Mouse (Mus musculus) embryonic facial prominence, embryonic 12.5 days (tissue): Measurements from ENCODE around the gene Cdk18. TPM values are rescaled to one million over a fixed set of nuclear protein-coding genes. Genes with fewer than 3 reads are reported as not detected.

Experiments used
- ATAC-seq: fragments of 200-750 bp; cut with Nextera tagmentation; 2 replicates; pipeline ENCODE4 v1.8.0; 2017; ENCODE audit not compliant: insufficient number of reproducible peaks, insufficient read depth, low FRiP score, low TSS enrichment
- H3K27ac ChIP-seq: fragments of 300-500 bp; sonication (generic); 2 replicates; pipeline ENCODE4 v1.5.1; 2016; ENCODE audit warnings: mild to moderate bottlenecking
- H3K27me3 ChIP-seq: fragments of 300-500 bp; sonication (generic); 2 replicates; pipeline ENCODE4 v1.6.1; 2016; ENCODE audit warnings: mild to moderate bottlenecking, moderate library complexity
- H3K36me3 ChIP-seq: fragments of 300-500 bp; sonication (generic); 2 replicates; pipeline ENCODE4 v1.6.1; 2016; ENCODE audit warnings: mild to moderate bottlenecking
- H3K4me1 ChIP-seq: fragments of 300-500 bp; sonication (generic); 2 replicates; pipeline ENCODE4 v1.6.1; 2016
- H3K4me2 ChIP-seq: fragments of 300-500 bp; sonication (generic); replicated peaks from 2 replicates; pipeline ENCODE4 v1.6.1; 2016; ENCODE audit warnings: mild to moderate bottlenecking, moderate library complexity
- H3K4me3 ChIP-seq: fragments of 300-500 bp; sonication (generic); 2 replicates; pipeline ENCODE4 v1.5.1; 2016; ENCODE audit warnings: mild to moderate bottlenecking
- H3K9ac ChIP-seq: fragments of 300-500 bp; sonication (generic); 2 replicates; pipeline ENCODE4 v1.6.1; 2016; ENCODE audit warnings: mild to moderate bottlenecking, moderate library complexity
- H3K9me3 ChIP-seq: fragments of 300-500 bp; sonication (generic); 2 replicates; pipeline ENCODE4 v1.6.1; 2016; ENCODE audit warnings: mild to moderate bottlenecking, moderate library complexity
- WGBS: fragments of 180-500 bp; shearing (Covaris S2); methylation state at CpG from one replicate; pipeline ENCODE4 v1.1.7; 2016; 5-methylcytosine and 5-hydroxymethylcytosine counted together
- polyA plus RNA-seq: library from polyadenylated mRNA; unstranded; fragments of >200 nt; fragmentation: Nextera tagmentation; extraction: Ambion mirVana; gene quantifications from 2 replicates; pipeline ENCODE4 v1.2.1, GENCODE M21; 2016

Cdk18 gene
- polyA plus RNA-seq, 1 experiment from 2014 or later = 2.9 TPM

DNA sequence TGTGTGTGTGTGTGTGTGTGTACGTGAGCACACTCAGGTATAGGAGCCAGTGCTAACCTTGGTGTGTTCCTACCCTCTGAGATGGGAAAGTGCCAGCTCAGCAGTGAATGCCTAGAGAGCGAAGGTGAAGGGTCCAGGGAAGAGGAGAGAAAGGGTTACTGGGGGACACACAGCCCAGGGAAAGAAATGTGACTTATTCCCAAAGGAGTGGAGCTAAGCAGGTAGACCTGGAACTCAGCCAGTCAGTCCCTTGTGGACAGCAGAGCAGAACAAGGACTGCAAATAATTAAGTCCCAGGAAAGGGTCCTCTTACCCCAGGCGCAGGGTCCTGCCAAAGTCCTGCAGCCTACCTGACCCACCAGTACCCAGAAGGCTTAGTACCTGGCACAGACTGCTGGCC lies 2.6 kb downstream of the Cdk18 start:
- H3K4me1 ChIP-seq = peaks cover 15% of the 10 kb centered on the region; the same call in 1 of the 2 replicates
- H3K9ac ChIP-seq = no peak overlapping the region
- peaks cover 21% of the 10 kb centered on the region for H3K27me3 ChIP-seq
- no peak overlapping the region for H3K27ac ChIP-seq
- ATAC-seq = no peak
- no peaks in the 10 kb centered on the region for H3K9me3 ChIP-seq
- H3K4me3 ChIP-seq = no peak overlapping the region
- 82% methylated on average over 3 of the region's 3 CpGs for WGBS
- no peaks in the 10 kb centered on the region for H3K36me3 ChIP-seq
- no peak overlapping the region for H3K4me2 ChIP-seq

DNA sequence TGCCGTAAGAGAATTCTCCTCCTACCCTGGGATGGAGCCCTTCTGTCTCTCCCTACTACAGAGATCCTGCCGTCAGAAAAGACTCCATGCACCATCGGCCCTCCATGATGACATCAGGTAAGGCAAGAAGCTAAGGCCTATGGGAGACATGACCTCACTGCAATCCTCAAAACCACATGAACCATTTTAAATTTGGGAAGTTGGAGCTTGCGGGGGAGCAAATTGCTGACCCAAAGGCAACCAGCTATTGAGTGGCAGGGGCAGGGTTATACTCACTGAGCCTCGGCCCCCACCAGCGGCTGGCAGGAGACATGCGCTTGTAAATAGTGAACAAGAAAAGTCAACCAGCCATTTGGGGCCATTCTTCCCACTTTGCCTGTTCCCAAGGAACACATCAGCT lies 3.9 kb downstream of the Cdk18 start:
- H3K27ac ChIP-seq = no peak overlapping the region
- peaks cover 15% of the 10 kb centered on the region; the same call in 1 of the 2 replicates for H3K4me1 ChIP-seq
- no peaks in the 10 kb centered on the region for H3K9me3 ChIP-seq
- H3K9ac ChIP-seq = no peak overlapping the region
- H3K27me3 ChIP-seq = peaks cover 20% of the 10 kb centered on the region
- no peaks in the 10 kb centered on the region for H3K36me3 ChIP-seq
- no peak for ATAC-seq
- WGBS = 81% methylated on average over 7 of the region's 7 CpGs
- no peak overlapping the region for H3K4me2 ChIP-seq
- no peak overlapping the region for H3K4me3 ChIP-seq

DNA sequence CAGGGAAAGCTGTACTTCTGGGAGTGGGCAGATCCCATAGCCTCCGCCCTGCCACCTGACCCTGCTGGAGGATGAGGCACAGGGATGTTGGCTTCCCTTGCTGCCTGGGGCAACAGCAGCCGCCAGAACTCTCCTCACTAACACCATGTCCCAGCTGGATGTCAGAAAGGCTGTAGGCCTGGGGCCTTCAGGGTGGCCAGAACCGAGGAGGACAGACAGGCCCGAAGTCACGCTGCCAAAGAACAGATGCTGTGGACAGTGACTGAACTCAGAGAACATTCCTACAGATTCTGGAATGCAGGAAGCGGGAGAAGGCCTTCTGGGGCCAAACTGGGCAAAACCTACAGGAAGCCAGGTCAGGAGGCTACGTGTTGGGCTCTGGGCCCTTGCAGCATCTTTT lies 11.2 kb downstream of the Cdk18 start:
- Histone ChIP-seq H3K36me3 (no peaks in the 10 kb centered on the region), H3K9me3 (no peaks in the 10 kb centered on the region), H3K4me3 (no peak overlapping the region), H3K4me1 (peaks cover 3% of the 10 kb centered on the region; the same call in 1 of the 2 replicates), H3K4me2 (no peak overlapping the region), H3K27me3 (no peaks in the 10 kb centered on the region), H3K9ac (no peak overlapping the region), H3K27ac (no peak overlapping the region)
- 52% methylated on average over 7 of the region's 7 CpGs for WGBS
- no peak for ATAC-seq

DNA sequence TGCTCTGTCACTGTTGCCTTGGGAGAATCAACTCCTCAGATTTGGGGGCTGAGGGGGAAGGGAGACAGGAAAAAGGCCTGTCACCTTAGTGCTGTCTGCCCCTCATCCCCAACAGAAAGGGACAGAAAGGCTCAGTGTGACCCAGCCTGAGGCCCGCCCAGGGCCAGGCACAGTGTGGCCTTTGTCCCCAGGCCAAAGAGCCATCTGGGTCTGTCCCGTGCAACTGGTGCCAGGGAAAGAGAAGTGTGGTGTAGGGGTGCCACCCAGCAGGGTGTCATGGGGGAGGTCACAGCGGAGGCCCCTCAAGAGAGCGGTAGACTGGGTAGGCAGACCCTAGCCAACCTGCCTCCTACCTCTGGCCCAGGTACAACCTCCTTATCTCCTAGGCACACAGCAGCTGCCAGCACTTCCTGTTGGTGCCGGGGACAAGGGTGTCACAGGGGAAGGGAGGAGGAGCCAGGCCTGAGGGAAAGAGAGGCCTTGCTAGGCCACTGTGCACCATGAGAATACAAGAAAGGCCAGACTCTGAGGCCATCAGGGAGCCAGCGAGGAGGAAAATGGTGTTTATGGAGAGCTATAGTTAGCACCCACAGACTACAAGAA lies 13.6 kb downstream of the Cdk18 start:
- 51% methylated on average over 6 of the region's 6 CpGs for WGBS
- no peaks in the 10 kb centered on the region; the same call in 1 of the 2 replicates for H3K4me1 ChIP-seq
- no peaks in the 10 kb centered on the region for H3K9me3 ChIP-seq
- no peak overlapping the region for H3K27ac ChIP-seq
- H3K9ac ChIP-seq = no peak overlapping the region
- H3K36me3 ChIP-seq = no peaks in the 10 kb centered on the region
- no peak overlapping the region for H3K4me2 ChIP-seq
- ATAC-seq = no peak
- H3K27me3 ChIP-seq = no peaks in the 10 kb centered on the region
- H3K4me3 ChIP-seq = no peak overlapping the region

DNA sequence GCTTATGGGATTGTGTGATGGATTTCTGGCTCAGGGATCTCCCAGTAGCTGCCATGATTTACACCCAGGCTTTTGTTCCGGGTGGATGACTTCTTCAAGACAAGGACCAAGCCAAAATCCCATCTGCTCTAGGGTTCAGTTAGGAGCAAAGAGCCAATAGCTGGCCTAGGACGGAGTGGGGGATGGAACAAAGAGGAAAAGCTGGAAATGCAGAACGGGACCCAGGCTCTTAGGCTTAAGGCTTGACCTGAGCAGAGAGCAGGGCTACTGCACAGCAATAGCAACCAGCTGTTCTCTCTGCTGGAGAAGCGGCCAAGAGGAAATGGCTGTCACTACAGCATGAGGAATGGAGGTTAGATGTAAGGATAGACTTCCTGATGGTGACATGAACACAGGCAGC lies 14.2 kb downstream of the Cdk18 start:
- Histone ChIP-seq H3K27ac (no peak overlapping the region), H3K9me3 (no peaks in the 10 kb centered on the region), H3K4me1 (no peaks in the 10 kb centered on the region; the same call in 1 of the 2 replicates), H3K4me3 (no peak overlapping the region), H3K27me3 (no peaks in the 10 kb centered on the region), H3K9ac (no peak overlapping the region), H3K4me2 (no peak overlapping the region), H3K36me3 (no peaks in the 10 kb centered on the region)
- WGBS = 34% methylated on average over 4 of the region's 4 CpGs
- no peak for ATAC-seq

DNA sequence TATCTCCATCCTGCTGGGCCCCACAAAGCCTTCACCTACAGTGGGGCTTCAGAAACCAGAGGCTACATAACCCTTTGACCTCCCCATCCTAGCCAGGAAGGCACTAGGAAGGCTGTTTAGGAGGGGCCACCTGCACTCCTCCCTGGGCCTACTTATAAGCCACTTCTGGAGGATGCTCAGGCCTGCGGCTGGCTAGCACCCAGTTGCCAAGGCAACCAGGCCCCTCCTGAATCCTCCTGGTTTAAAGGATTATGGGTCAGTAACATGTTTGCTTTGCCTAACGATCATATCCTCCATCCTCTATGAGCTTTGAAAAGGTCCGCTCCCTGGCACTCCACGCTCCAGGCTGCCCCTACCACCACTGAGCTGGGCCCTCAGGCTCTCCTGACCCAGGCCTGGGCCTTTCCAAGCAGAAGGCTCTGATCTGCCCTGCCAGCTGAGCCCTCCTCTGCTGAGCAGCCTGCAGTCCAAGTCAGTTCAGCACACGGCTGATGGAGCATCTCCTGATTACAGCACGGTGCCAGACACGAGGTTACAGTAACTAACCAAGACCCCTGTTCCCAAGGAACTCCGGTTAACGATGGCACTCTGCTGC lies 16.0 kb downstream of the Cdk18 start:
- Histone ChIP-seq H3K27ac (no peak overlapping the region), H3K4me3 (no peak overlapping the region), H3K4me1 (no peaks in the 10 kb centered on the region; the same call in 1 of the 2 replicates), H3K9me3 (no peaks in the 10 kb centered on the region), H3K9ac (no peak overlapping the region), H3K4me2 (no peak overlapping the region), H3K36me3 (no peaks in the 10 kb centered on the region), H3K27me3 (no peaks in the 10 kb centered on the region)
- WGBS = 67% methylated on average over 9 of the region's 9 CpGs
- ATAC-seq = no peak

DNA sequence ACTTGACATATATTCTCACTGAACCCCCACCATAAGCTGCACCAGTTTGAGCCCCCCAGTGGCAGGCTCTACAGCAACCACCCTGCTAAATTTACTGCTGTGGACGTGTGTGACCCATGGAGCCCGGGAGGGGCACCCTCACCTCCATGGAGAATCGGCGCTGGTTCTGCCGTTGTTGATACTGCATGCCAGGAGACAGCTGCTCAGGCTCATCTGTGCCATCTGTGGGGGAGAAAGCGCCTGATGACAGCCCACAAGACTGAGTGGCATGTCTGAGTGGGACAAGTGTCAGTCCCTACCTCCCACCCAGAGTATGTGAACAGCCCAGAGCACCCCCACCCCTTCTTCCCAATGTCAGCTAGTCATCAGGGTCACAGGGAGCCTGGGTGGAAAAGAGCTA lies 17.6 kb downstream of the Cdk18 start:
- H3K27ac ChIP-seq = no peak overlapping the region
- H3K36me3 ChIP-seq = no peaks in the 10 kb centered on the region
- no peak overlapping the region for H3K9ac ChIP-seq
- H3K27me3 ChIP-seq = no peaks in the 10 kb centered on the region
- WGBS = 85% methylated on average over 6 of the region's 6 CpGs
- no peak for ATAC-seq
- no peaks in the 10 kb centered on the region; the same call in 1 of the 2 replicates for H3K4me1 ChIP-seq
- H3K9me3 ChIP-seq = no peaks in the 10 kb centered on the region
- H3K4me2 ChIP-seq = no peak overlapping the region
- H3K4me3 ChIP-seq = no peak overlapping the region

DNA sequence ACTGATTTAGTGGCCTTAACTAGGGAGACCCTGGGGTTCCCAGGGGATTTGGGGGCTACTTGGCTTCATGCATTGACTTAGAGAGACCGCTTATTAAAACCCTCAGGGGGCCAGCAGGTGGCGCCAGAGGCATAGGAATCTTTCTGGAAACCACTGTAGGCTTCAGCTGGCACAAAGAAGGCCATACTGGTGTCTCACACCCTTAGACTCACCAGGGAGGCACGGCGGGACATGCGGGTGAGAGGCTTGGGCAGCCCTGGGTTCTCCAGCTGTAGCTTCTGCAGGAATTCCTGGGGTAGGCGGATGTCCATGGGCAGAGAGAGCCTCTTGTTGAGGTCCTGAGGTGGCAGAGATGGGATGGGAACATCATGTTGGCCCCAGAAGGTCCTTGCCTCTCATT lies 18.2 kb downstream of the Cdk18 start:
- 32% methylated on average over 6 of the region's 6 CpGs for WGBS
- H3K4me2 ChIP-seq = no peak overlapping the region
- no peaks in the 10 kb centered on the region for H3K27me3 ChIP-seq
- no peaks in the 10 kb centered on the region; the same call in 1 of the 2 replicates for H3K4me1 ChIP-seq
- no peak for ATAC-seq
- H3K9me3 ChIP-seq = no peaks in the 10 kb centered on the region
- H3K9ac ChIP-seq = no peak overlapping the region
- H3K36me3 ChIP-seq = no peaks in the 10 kb centered on the region
- H3K27ac ChIP-seq = no peak overlapping the region
- no peak overlapping the region for H3K4me3 ChIP-seq

DNA sequence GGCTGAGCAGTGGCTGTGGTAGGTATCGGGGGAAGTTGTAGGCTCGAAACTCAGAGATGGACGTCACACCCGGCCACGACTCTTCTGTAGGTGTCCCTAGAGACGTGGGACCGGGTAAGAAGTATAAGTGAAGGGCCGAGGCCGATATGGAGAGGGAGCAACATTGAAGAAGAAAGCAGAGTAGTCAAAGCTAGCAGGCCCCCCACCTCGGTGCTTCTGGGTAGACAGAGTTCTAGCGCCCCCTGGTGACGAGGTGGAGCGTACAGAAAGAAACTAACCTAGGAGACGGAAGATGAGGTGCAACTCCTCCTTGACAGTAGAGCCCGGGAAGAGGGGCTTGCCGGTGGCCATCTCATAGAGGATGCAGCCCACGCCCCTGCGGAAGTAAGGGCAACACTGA lies 22.9 kb downstream of the Cdk18 start:
- no peaks in the 10 kb centered on the region for H3K9me3 ChIP-seq
- H3K4me2 ChIP-seq = no peak overlapping the region
- H3K27me3 ChIP-seq = no peaks in the 10 kb centered on the region
- H3K36me3 ChIP-seq = no peaks in the 10 kb centered on the region
- no peak overlapping the region for H3K9ac ChIP-seq
- no peaks in the 10 kb centered on the region for H3K4me1 ChIP-seq
- no peak for ATAC-seq
- H3K4me3 ChIP-seq = no peak overlapping the region
- no peak overlapping the region for H3K27ac ChIP-seq
- WGBS = 32% methylated on average over 18 of the region's 18 CpGs

DNA sequence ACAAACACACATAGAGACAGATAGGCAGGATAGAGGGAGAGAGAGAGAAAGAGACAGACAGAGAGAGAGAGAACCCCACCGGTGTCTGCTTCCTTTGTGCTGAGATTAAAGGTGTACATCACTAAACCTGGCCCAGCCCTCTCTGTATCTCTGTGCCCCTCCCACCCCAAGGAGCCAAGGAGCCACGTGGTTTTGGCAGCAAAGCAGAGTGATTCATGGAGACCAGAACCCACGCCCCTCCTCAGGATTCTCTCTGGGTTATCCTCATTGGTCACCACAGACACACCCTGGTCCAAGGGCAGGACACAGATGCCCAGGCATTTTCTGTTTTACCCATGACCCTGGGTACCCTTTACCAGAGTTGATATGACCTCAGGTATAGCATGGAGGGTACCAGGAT lies 26.4 kb downstream of the Cdk18 start:
- H3K4me2 ChIP-seq = no peak overlapping the region
- H3K9me3 ChIP-seq = no peaks in the 10 kb centered on the region
- H3K9ac ChIP-seq = no peak overlapping the region
- ATAC-seq = no peak
- no peak overlapping the region for H3K27ac ChIP-seq
- H3K4me1 ChIP-seq = no peaks in the 10 kb centered on the region
- 60% methylated on average over 3 of the region's 3 CpGs for WGBS
- H3K27me3 ChIP-seq = peaks cover 3% of the 10 kb centered on the region; the same call in 1 of the 2 replicates
- H3K4me3 ChIP-seq = no peak overlapping the region
- no peaks in the 10 kb centered on the region for H3K36me3 ChIP-seq

DNA sequence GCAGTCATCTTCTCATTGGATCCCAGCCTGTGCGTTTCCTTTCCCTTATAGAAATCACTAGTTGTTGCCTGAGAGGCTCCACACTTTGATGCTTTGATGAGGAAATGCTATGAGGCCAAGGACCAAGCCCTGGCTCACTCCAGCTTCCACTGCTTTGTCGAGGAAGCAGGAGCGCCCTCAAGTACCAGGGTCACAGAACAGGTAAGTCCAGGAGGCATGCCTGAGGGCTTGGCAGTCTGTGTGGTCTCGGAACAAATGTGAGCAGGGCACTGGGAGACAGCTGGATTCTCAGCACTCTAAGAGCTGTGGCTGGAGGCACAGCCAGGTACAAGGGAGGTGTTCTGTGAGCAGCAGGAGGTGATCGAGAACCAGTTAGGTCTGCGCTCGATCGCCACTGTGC lies 27.1 kb downstream of the Cdk18 start:
- ATAC-seq = no peak
- no peaks in the 10 kb centered on the region for H3K9me3 ChIP-seq
- H3K4me3 ChIP-seq = no peak overlapping the region
- no peak overlapping the region for H3K4me2 ChIP-seq
- H3K9ac ChIP-seq = no peak overlapping the region
- H3K4me1 ChIP-seq = no peaks in the 10 kb centered on the region
- no peaks in the 10 kb centered on the region for H3K36me3 ChIP-seq
- H3K27ac ChIP-seq = no peak overlapping the region
- H3K27me3 ChIP-seq = peaks cover 3% of the 10 kb centered on the region; the same call in 1 of the 2 replicates
- 71% methylated on average over 8 of the region's 8 CpGs for WGBS

DNA sequence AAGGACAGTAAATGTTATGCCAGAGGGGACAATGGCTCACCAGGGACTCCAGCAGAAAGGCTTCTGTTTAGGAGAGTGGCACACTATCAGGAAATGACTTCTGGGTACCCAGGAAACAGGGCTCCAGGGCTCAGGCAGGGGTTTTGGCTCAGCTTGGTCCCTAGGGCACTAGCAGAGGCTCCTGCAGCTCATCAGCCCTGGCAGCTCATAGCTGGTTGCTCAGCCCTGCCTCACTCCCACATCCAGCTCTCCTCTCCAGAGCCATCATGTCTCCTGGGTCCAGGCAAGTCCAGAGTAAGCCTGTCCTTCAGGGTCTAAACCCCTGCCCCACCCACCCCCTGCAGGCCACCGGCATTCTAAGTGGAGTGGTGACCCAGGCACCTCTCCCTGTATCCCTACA lies 28.1 kb downstream of the Cdk18 start:
- peaks cover 3% of the 10 kb centered on the region; the same call in 1 of the 2 replicates for H3K27me3 ChIP-seq
- no peak overlapping the region for H3K9ac ChIP-seq
- H3K4me3 ChIP-seq = no peak overlapping the region
- no peak for ATAC-seq
- 46% methylated on average over 1 of the region's 1 CpGs for WGBS
- H3K4me1 ChIP-seq = no peaks in the 10 kb centered on the region
- H3K27ac ChIP-seq = no peak overlapping the region
- no peaks in the 10 kb centered on the region for H3K9me3 ChIP-seq
- no peaks in the 10 kb centered on the region for H3K36me3 ChIP-seq
- H3K4me2 ChIP-seq = no peak overlapping the region
